In genomic region chr2:122233759-122234557, GRCm38 (mm10) we compare ENCODE assay signal across 8 mouse cellular contexts. TPM values are rescaled to one million over a fixed set of nuclear protein-coding genes. Genes with fewer than 3 reads are reported as not detected.
DNase-seq lines count a peak whose midpoint lies in the region; ATAC-seq and TF ChIP-seq lines count a peak whose summit lies in the region.

No protein-coding gene starts in this region.

- H3K27ac ChIP-seq in intestine, embryonic 14.5 days (ENCODE audit: low read depth): peak overlapping the region; percentile 54
- H3K27ac ChIP-seq in small intestine, adult 2 months (ENCODE audit: insufficient read depth, low read depth, low read length): peak overlapping the region; percentile 44

- 7% methylated on average over 26 of the region's 26 CpGs for WGBS in intestine, embryonic 14.5 days
- WGBS in small intestine, adult 2 months: 7% methylated on average over 26 of the region's 26 CpGs

- H3K4me1 ChIP-seq in intestine, embryonic 14.5 days (replicated peaks; ENCODE audit: control insufficient read depth, insufficient read depth, low read length): peaks cover 4% of the 10 kb centered on the region; the same call in 1 of the 2 replicates
- peaks cover 4% of the 10 kb centered on the region; the same call in 1 of the 2 replicates for H3K4me1 ChIP-seq in small intestine, adult 2 months (ENCODE audit: control insufficient read depth, insufficient read depth, insufficient read length, low read length)

- H3K9ac ChIP-seq in intestine, embryonic 14.5 days (ENCODE audit: low read length): peak overlapping the region; percentile 50

- peak; percentile 30 for ATAC-seq in intestine, embryonic 14.5 days (replicated peaks; ENCODE audit: low FRiP score, low TSS enrichment, low read depth)
- ATAC-seq in megakaryocyte progenitor cell, adult 5-6 weeks (replicated peaks; ENCODE audit: poor library complexity): peak; percentile 46

- intact Hi-C loops in left cerebral cortex, postnatal 36 days (cut with DNase I): no loop called here

- no peak for TF ChIP-seq POLR2A in small intestine, adult 2 months (IDR thresholded peaks at IDR 0.05; ENCODE audit: low read depth, low read length)

- peak overlapping the region; percentile 60 for H3K4me3 ChIP-seq in intestine, embryonic 14.5 days (ENCODE audit: low read depth, low read length)
- peak overlapping the region; percentile 90 for H3K4me3 ChIP-seq in small intestine, adult 2 months (ENCODE audit: low read depth, low read length)

- no peaks in the 10 kb centered on the region for H3K27me3 ChIP-seq in intestine, embryonic 14.5 days (replicated peaks; ENCODE audit: control insufficient read depth, insufficient read depth, low read length)
- H3K27me3 ChIP-seq in small intestine, adult 2 months (ENCODE audit: control insufficient read depth, insufficient read depth, low read length): no peaks in the 10 kb centered on the region

- H3K4me2 ChIP-seq in intestine, embryonic 14.5 days (ENCODE audit: low read length): peak overlapping the region; percentile 59

- no peaks in the 10 kb centered on the region for H3K36me3 ChIP-seq in intestine, embryonic 14.5 days (ENCODE audit: control insufficient read depth, insufficient read depth, low read length)
- no peaks in the 10 kb centered on the region for H3K36me3 ChIP-seq in small intestine, adult 2 months (ENCODE audit: control insufficient read depth, insufficient read depth, low read length)

- no peaks in the 10 kb centered on the region for H3K9me3 ChIP-seq in intestine, embryonic 14.5 days (ENCODE audit: control insufficient read depth, low read length)

- 0 out of 2 replicates have a peak, but pooled peaks have one; percentile 2 for TF ChIP-seq CTCF in small intestine, adult 2 months (IDR thresholded peaks at IDR 0.05; ENCODE audit: extremely low read depth, insufficient read length, insufficient replicate concordance, low read depth, low read length)

- peak; percentile 5 for DNase-seq in thymus, postnatal 25 days
- DNase-seq in thymus, postnatal 4 days: no peak
- DNase-seq in cerebellum, adult 9-10 months: peak; percentile 68
- DNase-seq in forelimb bud, embryonic 11.5 days (ENCODE audit: low read depth, low spot score): peak; percentile 38
- no peak for DNase-seq in intestine, embryonic 14.5 days (ENCODE audit: low spot score)
- peak; percentile 13 to 18 for DNase-seq in left cerebral cortex, postnatal 36 days (ENCODE audit: low spot score in 2 of 2)

RNA-seq across cellular contexts. Expression of gene Sord, which starts 0.6 kb away (rescaled TPM):
- 53.7 and 65.1 TPM in 2 replicates for polyA plus RNA-seq in intestine, embryonic 14.5 days (2014; fragmentation: Nextera tagmentation; extraction: Ambion mirVana)
- total RNA-seq in left cerebral cortex, postnatal 36 days (2021): 10 to 100 TPM; 16.6 to 20.0 TPM
- total RNA-seq in megakaryocyte progenitor cell, adult 5-6 weeks (2015): 56.2 and 64.7 TPM in 2 replicates
- total RNA-seq in megakaryocyte progenitor cell, adult 5-6 weeks (2017): 64.8 and 71.9 TPM in 2 replicates
- 16.1 and 71.5 TPM in 2 replicates for polyA plus RNA-seq in small intestine, adult 2 months (2012; rRNA removed)

RNA-seq across cellular contexts. Expression of gene Terb2, which starts 47.9 kb away (rescaled TPM):
- not detected in 2 replicates for polyA plus RNA-seq in intestine, embryonic 14.5 days (2014; fragmentation: Nextera tagmentation; extraction: Ambion mirVana)
- total RNA-seq in left cerebral cortex, postnatal 36 days (2021): not detected
- not detected in 2 replicates for total RNA-seq in megakaryocyte progenitor cell, adult 5-6 weeks (2015)
- not detected in 2 replicates for total RNA-seq in megakaryocyte progenitor cell, adult 5-6 weeks (2017)
- polyA plus RNA-seq in small intestine, adult 2 months (2012; rRNA removed): not detected in 2 replicates

RNA-seq across cellular contexts. Expression of gene Patl2, which starts 48.0 kb away (rescaled TPM):
- 0.13 TPM in 1 of 2 replicates, not detected in the other for polyA plus RNA-seq in intestine, embryonic 14.5 days (2014; fragmentation: Nextera tagmentation; extraction: Ambion mirVana)
- not detected for total RNA-seq in left cerebral cortex, postnatal 36 days (2021)
- 0.05 TPM in 1 of 2 replicates, not detected in the other for total RNA-seq in megakaryocyte progenitor cell, adult 5-6 weeks (2015)
- 0.07 TPM in 1 of 2 replicates, not detected in the other for total RNA-seq in megakaryocyte progenitor cell, adult 5-6 weeks (2017)
- polyA plus RNA-seq in small intestine, adult 2 months (2012; rRNA removed): not detected in 2 replicates

Comparison
In these comparisons a context has a peak if more than half of its experiments do, and no peak if none do; other contexts are left out.
1. DNase-seq: peak in thymus, postnatal 25 days (single experiment), cerebellum, adult 9-10 months (single experiment), forelimb bud, embryonic 11.5 days (single experiment) and left cerebral cortex, postnatal 36 days (2 of 2); none in thymus, postnatal 4 days (single experiment) and intestine, embryonic 14.5 days (single experiment).